Mouse (Mus musculus) heart, embryonic 12.5 days (tissue): ENCODE data around the gene Crygs. TPM values are rescaled to one million over a fixed set of nuclear protein-coding genes. Genes with fewer than 3 reads are reported as not detected.
A peak's percentile ranks its signal among the peaks of the same experiment; 100 is the strongest.

Source experiments
- ATAC-seq: fragments of 200-750 bp; cut with Nextera tagmentation; 2 replicates; pipeline ENCODE4 v1.8.0; 2017; ENCODE audit warnings: moderate TSS enrichment, moderate library complexity; ENCODE audit not compliant: insufficient number of reproducible peaks, low FRiP score
- H3K27ac ChIP-seq: fragments of 300-500 bp; sonication (generic); 2 replicates; pipeline ENCODE4 v1.5.1; 2016; ENCODE audit warnings: mild to moderate bottlenecking, moderate library complexity; ENCODE audit not compliant: poor library complexity, severe bottlenecking
- H3K27me3 ChIP-seq: fragments of 300-500 bp; sonication (generic); replicated peaks from 2 replicates; pipeline ENCODE4 v1.6.1; 2016; ENCODE audit warnings: mild to moderate bottlenecking, moderate library complexity
- H3K36me3 ChIP-seq: fragments of 300-500 bp; sonication (generic); 2 replicates; pipeline ENCODE4 v1.6.1; 2016; ENCODE audit warnings: mild to moderate bottlenecking, moderate library complexity
- H3K4me1 ChIP-seq: fragments of 300-500 bp; sonication (generic); replicated peaks from 2 replicates; pipeline ENCODE4 v1.6.1; 2016; ENCODE audit warnings: mild to moderate bottlenecking
- H3K4me2 ChIP-seq: fragments of 300-500 bp; sonication (generic); 2 replicates; pipeline ENCODE4 v1.6.1; 2016; ENCODE audit warnings: mild to moderate bottlenecking, moderate library complexity
- H3K4me3 ChIP-seq: fragments of 300-500 bp; sonication (generic); 2 replicates; pipeline ENCODE4 v1.5.1; 2016; ENCODE audit warnings: mild to moderate bottlenecking
- H3K9ac ChIP-seq: fragments of 300-500 bp; sonication (generic); 2 replicates; pipeline ENCODE4 v1.6.1; 2016; ENCODE audit warnings: mild to moderate bottlenecking, moderate library complexity
- H3K9me3 ChIP-seq: fragments of 300-500 bp; sonication (generic); replicated peaks from 2 replicates; pipeline ENCODE4 v1.6.1; 2016; ENCODE audit warnings: mild to moderate bottlenecking, moderate library complexity
- WGBS: fragments of 180-500 bp; shearing (Covaris S2); methylation state at CpG from one replicate; pipeline ENCODE4 v1.1.7; 2016; 5-methylcytosine and 5-hydroxymethylcytosine counted together
- polyA plus RNA-seq: library from polyadenylated mRNA; unstranded; fragments of >200 nt; fragmentation: Nextera tagmentation; extraction: Ambion mirVana; gene quantifications from 2 replicates; pipeline ENCODE4 v1.2.1, GENCODE M21; 2016

Gene Crygs
- polyA plus RNA-seq: not detected in 2 replicates

DNA sequence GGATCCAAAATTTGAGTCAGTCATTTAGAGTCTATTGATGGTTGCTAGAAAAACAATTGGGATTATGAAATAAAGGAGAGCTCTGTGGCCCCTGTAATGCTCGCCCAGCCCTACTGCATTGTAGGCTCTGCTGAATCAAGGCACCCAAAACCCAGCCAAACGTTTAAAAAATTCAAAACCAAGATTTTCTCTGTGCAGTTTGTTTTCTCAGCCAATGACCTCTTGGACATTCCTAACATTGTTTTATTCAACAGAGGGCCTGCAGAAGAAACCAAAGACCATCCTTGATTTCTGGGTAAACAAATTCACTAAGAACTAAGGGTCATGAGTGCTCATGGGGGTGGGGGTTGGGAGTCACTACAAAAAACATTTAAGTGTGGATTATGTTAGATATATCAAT lies at the start of gene Crygs:
Gene Crygs, minus strand, starts transcription at position 101 of the 400 bp plus-strand sequence.
- Histone ChIP-seq H3K27ac (no peak within 1 kb of the TSS), H3K9me3 (no peaks in the 10 kb centered on the region), H3K4me3 (no peak within 1 kb of the TSS), H3K9ac (no peak within 1 kb of the TSS), H3K4me2 (no peak within 1 kb of the TSS), H3K36me3 (peaks cover 16% of the 10 kb centered on the region), H3K4me1 (0 out of 2 replicates have a peak, but pooled peaks cover 3% of the 10 kb centered on the region), H3K27me3 (peaks cover 13% of the 10 kb centered on the region)
- no peak for ATAC-seq
- WGBS: 76% methylated on average over 2 of the region's 2 CpGs

DNA sequence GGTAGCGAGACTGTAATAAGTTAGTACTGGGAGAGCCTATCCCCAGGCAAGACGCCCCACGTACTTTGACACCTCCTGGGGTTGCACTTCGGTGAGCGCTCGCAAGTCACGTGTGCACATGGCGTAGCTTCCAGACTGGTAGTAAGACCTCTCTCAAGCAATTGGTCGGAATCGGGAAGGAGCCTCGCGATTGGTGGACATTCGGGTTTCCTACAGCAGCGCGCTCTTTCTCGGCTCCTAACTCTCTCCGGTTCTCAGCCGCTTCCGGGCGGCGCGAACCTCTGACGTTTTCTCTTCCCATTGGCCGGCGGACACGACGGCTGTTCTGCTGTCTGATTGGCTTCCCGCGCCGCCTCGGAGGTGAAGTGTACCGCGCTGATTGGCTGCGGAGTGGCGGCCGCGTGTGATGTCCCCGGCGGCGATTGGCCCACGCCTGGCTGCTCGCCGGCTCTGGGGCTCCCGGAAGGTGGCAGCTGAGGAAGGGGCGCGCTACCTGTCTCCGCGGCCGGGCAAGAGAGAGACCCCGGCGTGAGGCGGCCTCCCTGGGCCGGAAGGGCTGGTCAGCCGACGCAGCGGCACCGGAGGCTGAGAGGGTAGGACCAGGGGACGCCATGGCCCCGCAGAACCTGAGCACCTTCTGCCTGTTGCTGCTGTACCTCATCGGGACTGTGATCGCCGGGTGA lies 46.2 kb upstream of the Crygs start, which contains the start of the genes Tbccd1 and Dnajb11:
Gene Tbccd1, minus strand, starts transcription at position 239 of the 683 bp plus-strand sequence.
Gene Dnajb11, plus strand, starts transcription at position 415 of the 683 bp plus-strand sequence.
- Histone ChIP-seq H3K4me1 (peaks cover 11% of the 10 kb centered on the region), H3K36me3 (peaks cover 11% of the 10 kb centered on the region), H3K4me2 (peak within 1 kb of the TSS; percentile 93), H3K27ac (peak within 1 kb of the TSS; percentile 70), H3K4me3 (peak within 1 kb of the TSS; percentile 90), H3K9me3 (no peaks in the 10 kb centered on the region), H3K27me3 (no peaks in the 10 kb centered on the region), H3K9ac (peak within 1 kb of the TSS; percentile 84)
- ATAC-seq: peak; percentile 99
- under 1% methylated on average over 62 of the region's 62 CpGs for WGBS

DNA sequence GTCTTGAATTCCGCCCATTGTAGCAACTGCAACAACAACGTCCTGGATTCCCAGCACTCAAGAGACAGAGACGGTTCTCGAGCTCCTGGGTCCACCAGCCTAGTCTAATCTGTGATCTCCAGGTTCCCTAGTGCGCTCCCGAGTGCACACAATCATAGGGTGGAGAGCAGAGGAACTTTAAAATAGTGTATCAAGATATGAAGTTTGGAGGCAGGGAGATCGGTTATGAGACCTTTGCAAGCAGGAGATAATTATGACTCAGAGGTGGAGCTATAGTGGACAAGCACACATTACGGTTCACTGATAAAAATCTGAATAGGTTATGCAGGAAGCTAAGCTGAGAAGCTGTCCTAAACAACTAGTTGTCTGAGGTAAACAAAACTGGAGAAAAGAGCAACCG lies 45.4 kb upstream of the Crygs start:
- H3K9ac ChIP-seq: peak overlapping the region; percentile 69
- peak overlapping the region; percentile 90 for H3K4me3 ChIP-seq
- no peaks in the 10 kb centered on the region for H3K27me3 ChIP-seq
- peak overlapping the region; percentile 70 for H3K27ac ChIP-seq
- peak overlapping the region; percentile 93 for H3K4me2 ChIP-seq
- peaks cover 11% of the 10 kb centered on the region for H3K4me1 ChIP-seq
- H3K36me3 ChIP-seq: peaks cover 6% of the 10 kb centered on the region; the same call in 1 of the 2 replicates
- WGBS: 8% methylated on average over 9 of the region's 9 CpGs
- no peaks in the 10 kb centered on the region for H3K9me3 ChIP-seq
- ATAC-seq: no peak

DNA sequence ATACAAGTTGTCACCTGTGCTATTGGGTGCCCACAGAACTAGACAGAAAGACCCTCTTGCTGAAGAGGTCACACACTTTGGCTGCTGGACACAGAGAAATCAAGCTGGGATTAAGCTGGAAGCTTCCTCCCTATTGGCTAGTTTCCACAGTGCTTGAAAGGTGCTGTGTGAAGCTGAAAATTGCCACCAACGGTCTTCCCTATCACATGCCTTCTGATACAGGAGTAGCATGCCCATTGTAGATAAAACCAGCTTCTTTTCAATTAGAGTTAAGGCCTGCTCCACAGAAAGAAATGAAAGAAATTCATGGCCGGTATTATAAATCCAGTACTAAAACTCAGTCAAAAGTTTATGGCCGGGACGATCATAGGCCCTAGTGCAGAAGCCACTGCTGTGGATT lies 41.3 kb upstream of the Crygs start:
- Histone ChIP-seq H3K27ac (no peak overlapping the region), H3K4me2 (no peak overlapping the region), H3K9ac (no peak overlapping the region), H3K4me3 (no peak overlapping the region), H3K36me3 (peaks cover 4% of the 10 kb centered on the region; the same call in 1 of the 2 replicates), H3K9me3 (no peaks in the 10 kb centered on the region), H3K27me3 (no peaks in the 10 kb centered on the region), H3K4me1 (peaks cover 4% of the 10 kb centered on the region)
- ATAC-seq: no peak
- 84% methylated on average over 4 of the region's 4 CpGs for WGBS

DNA sequence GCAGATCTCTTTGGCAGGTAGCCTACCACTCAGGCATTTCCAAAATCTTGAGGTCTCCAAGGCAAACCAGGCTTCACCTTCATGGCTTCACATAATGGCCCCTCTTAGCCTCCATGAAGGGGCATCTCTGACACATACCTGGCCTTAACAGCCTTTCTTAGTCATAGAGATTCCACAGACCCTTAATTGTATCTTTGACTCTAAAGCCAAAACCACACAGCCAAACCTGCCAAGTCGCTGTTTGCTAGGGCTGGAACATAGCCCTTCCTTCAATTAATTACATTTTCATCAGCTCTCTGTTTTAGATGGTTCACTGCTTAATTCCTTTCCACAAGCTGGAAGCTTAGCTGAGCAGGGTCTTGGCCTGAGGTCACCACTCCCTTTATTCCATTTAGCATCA lies 37.0 kb upstream of the Crygs start:
- Histone ChIP-seq H3K27ac (no peak overlapping the region), H3K36me3 (no peaks in the 10 kb centered on the region), H3K27me3 (no peaks in the 10 kb centered on the region), H3K4me1 (peaks cover 13% of the 10 kb centered on the region), H3K9ac (no peak overlapping the region), H3K4me2 (no peak overlapping the region), H3K9me3 (no peaks in the 10 kb centered on the region), H3K4me3 (no peak overlapping the region)
- ATAC-seq: no peak
- WGBS: 93% methylated on average over 1 of the region's 1 CpGs

DNA sequence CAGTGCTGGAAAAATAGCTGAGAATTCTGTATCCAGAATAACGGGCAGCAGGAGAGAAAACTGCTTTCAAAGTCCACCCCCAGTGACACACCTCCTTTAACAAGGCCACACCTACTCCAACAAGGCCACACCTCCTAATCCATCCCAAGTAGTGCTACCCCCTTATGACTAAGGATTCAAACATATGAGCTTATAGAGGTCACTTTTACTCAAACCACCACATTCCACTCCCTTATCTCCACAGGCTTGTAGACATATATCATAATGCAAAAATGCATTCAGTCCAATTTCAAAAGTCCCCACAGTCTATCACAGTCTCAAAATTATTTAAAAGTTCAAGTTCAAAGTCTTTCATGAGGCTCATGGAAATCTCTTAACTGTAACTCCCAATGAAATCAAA lies 36.3 kb upstream of the Crygs start:
- Histone ChIP-seq H3K4me3 (no peak overlapping the region), H3K9me3 (no peaks in the 10 kb centered on the region)
- no peak for ATAC-seq

DNA sequence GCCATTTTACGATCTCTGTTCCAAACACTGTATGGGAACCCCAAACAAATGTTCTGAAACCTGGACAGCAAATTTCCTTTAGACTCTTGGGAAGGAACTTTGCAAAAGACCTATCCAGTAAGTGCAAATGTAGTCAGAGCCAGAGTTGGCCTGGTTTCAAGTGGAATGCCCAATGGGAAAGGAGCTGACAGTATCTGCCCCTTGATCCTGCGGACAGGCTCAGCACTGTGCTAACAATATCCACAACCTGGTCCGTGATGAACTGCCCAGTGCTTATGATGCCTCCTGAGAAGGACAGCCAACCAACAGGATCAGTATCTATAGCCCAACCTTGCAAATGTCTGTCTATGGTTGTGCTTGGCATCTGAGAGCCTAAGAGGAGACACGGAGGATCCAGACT lies 34.1 kb upstream of the Crygs start:
- no peaks in the 10 kb centered on the region for H3K27me3 ChIP-seq
- 78% methylated on average over 4 of the region's 4 CpGs for WGBS

More for the DNA sequence above, 36.3 kb upstream of the Crygs start:
- H3K27me3 ChIP-seq: no peaks in the 10 kb centered on the region
- H3K9ac ChIP-seq: no peak overlapping the region
- H3K4me1 ChIP-seq: peaks cover 13% of the 10 kb centered on the region
- 87% methylated on average over 1 of the region's 1 CpGs for WGBS
- H3K27ac ChIP-seq: no peak overlapping the region
- no peaks in the 10 kb centered on the region for H3K36me3 ChIP-seq
- H3K4me2 ChIP-seq: no peak overlapping the region

DNA sequence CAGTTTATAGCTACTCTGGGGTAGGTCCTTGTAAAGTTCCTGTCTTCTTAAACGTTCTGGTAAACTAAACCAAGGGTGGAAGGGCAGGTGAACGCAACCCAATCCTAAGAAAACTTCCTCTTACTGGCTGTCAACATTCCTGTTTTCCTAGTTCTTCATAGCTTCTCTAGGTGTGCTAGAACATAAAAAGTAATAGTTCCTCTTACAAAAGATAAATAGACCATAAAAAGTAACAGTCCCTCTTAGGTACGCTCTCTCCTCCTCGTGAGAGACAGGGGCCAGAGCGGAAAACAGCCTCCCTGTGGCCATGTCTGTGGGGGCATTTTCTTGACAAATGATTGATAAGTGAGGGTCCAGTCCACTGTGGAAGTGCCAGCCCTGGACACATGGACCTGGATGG lies 33.5 kb upstream of the Crygs start:
- 75% methylated on average over 5 of the region's 5 CpGs for WGBS
- Histone ChIP-seq H3K9me3 (no peaks in the 10 kb centered on the region), H3K27me3 (no peaks in the 10 kb centered on the region), H3K4me1 (peaks cover 16% of the 10 kb centered on the region), H3K27ac (no peak overlapping the region), H3K4me3 (peak overlapping the region; percentile 58), H3K36me3 (peaks cover 13% of the 10 kb centered on the region; the same call in 1 of the 2 replicates), H3K4me2 (peak overlapping the region; percentile 87), H3K9ac (0 out of 2 replicates have a peak overlapping the region, but pooled peaks have one; percentile 78)
- no peak for ATAC-seq

More for the DNA sequence above, 34.1 kb upstream of the Crygs start:
- ATAC-seq: no peak
- Histone ChIP-seq H3K36me3 (peaks cover 7% of the 10 kb centered on the region; the same call in 1 of the 2 replicates), H3K9ac (no peak overlapping the region), H3K27ac (no peak overlapping the region), H3K9me3 (no peaks in the 10 kb centered on the region), H3K4me2 (no peak overlapping the region), H3K4me3 (no peak overlapping the region), H3K4me1 (peaks cover 13% of the 10 kb centered on the region)

DNA sequence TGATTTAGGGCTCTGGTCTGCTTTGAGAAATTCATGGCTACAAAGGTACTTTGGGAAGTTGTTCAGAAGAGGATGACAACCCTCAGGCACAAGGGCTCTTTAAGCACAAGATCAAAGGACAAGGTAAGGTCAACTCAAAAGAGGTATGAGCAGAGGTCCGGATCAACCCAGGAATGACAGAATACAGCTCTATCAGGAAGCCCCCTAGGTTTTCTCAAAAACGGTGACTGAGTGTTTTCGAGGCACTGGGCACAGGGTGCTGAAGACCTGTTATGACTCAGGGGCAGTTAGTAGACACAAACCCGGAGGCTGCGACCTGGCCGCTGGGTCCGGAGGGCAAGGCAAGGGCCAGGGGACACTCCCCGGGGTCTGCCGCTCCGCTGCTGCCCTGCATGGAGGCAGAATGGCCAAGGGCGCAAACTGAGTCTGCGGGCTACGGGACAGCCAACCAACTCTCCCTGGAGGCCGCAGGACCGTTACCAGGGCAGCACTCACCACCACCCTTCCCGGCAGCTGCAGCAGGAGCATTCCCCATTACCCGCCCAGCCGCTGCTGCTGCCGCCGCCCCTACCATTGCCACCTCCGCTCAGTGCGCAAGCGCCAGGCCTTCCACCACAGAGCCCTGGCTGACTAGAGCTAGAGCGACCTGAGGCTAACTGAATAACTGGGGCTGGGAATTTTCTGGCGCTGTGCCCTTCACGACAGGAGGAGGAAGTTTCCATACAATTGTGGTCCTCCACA lies 32.9 kb upstream of the Crygs start:
- Histone ChIP-seq H3K9me3 (no peaks in the 10 kb centered on the region), H3K27me3 (no peaks in the 10 kb centered on the region), H3K27ac (peak overlapping the region; percentile 60; the same call in 1 of the 2 replicates), H3K36me3 (peaks cover 13% of the 10 kb centered on the region; the same call in 1 of the 2 replicates), H3K4me1 (peaks cover 21% of the 10 kb centered on the region), H3K4me3 (peak overlapping the region; percentile 58), H3K4me2 (peak overlapping the region; percentile 87), H3K9ac (peak overlapping the region; percentile 78)
- ATAC-seq: peak; percentile 94
- 9% methylated on average over 26 of the region's 26 CpGs for WGBS

DNA sequence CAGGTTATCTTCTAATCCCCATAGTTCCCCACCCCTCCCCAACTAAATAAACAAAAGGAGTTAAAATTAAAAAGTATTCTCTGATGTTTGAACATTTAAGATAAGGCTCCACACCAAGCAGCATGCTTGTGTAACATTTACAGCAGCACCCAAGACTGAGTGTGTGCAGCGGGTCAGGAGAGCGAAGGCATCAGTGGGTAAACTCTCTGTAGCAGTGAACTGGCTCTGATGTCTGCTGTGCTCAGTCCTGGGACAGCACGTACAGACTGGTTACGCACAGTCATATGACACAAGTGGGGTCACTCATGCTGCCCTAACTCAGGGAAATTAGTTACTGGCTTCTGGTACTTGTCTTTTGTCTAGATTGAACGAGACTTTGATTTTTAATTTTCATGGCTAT lies 31.5 kb upstream of the Crygs start:
- H3K27me3 ChIP-seq: no peaks in the 10 kb centered on the region
- H3K4me1 ChIP-seq: peaks cover 21% of the 10 kb centered on the region
- ATAC-seq: no peak
- no peak overlapping the region for H3K4me3 ChIP-seq
- no peak overlapping the region for H3K4me2 ChIP-seq
- H3K27ac ChIP-seq: no peak overlapping the region
- peaks cover 16% of the 10 kb centered on the region; the same call in 1 of the 2 replicates for H3K36me3 ChIP-seq
- 95% methylated on average over 5 of the region's 5 CpGs for WGBS
- H3K9ac ChIP-seq: no peak overlapping the region
- no peaks in the 10 kb centered on the region for H3K9me3 ChIP-seq
